Mouse (Mus musculus): ENCODE data around the gene Galnt14. TPM values are rescaled to one million over a fixed set of nuclear protein-coding genes. Genes with fewer than 3 reads are reported as not detected.

Galnt14 gene
- total RNA-seq, 1 experiment from 2014 or later = 0.19 TPM

DNA sequence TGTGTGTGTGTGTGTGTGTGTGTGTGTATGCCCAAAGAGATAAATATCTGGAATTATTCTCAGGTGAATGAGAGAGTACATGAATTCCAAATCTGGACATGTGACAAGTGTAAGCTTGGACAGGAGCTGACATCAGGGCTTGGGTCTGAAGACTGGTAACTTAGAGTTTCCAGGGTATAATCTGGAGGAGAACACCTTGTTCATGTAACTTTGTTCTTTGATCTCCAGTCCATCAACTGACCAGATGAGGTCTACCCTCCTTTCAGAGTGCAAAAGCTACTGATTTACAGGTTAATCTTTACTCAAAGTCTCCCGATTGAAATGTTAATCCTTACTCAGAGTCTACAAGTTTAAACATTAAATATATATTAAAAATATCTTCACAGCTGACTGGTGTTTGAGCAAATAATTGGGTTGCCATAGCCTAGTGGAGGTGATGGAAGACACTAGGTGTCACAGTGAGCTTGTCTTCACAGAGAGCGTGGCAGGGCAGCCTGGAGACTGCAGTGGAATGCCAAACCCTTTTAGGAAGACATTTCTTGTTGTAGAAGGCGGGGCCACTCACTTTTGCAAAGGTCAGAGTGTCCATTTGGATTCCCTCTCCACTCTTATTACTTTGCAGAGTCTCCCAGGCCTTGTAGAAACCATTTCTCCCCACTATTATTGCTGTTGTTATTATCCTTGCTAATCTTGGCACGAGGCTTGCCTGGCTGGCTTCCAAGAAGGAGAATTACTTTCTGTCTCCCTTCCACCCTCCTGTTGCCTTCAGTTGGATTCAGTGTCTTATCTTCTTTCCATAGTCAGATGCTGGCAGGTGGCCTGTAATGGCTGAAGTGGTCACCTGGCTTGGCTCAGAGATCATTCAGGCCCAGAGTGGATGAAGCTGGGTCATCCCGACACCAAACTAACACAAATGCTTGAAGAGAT is 107.4 kb downstream of the Galnt14 start:
- no peak for ATAC-seq (replicated peaks; ENCODE audit: insufficient number of reproducible peaks, low FRiP score, low TSS enrichment, poor library complexity, severe bottlenecking)

DNA sequence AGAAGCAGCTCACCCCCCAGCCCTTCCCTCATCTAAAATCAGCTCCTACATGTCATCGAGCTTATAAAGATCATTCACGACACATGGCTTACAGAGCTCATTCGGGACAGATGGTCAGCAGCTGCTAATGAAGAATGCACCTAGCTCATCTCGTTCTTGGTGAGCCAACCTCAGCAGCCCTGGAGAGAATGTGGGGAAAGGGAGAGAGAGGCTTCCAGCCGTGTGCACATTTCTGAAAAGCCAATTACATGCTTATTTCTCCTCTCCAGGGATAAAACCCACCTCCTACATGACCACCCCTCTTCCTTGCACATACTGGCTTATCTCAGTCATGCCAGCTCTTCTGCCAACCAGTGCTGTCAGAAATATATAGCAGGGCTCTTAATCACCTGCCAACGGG is 110.3 kb downstream of the Galnt14 start:
- no peak for ATAC-seq (replicated peaks; ENCODE audit: insufficient number of reproducible peaks, low FRiP score, low TSS enrichment, poor library complexity, severe bottlenecking)

DNA sequence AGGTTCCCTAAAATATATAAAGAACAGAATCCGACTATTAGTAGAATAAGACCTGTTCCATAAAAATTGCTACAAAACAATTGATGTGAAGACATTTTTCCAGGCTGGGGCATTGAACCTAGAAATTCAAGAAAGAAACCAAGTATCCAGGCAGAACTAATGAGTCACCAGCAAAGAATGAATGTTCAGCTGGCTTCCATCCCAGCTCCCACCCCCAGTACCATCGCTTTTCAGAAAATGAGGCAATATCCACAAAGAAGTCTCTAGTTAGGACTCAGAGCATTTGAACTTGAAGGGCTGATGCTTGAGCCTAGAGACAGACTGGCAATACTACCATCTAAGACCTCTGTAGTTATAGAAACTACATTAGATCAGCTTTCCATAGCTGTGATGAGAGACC is 118.2 kb downstream of the Galnt14 start:
- ATAC-seq (replicated peaks; ENCODE audit: insufficient number of reproducible peaks, low FRiP score, low TSS enrichment, poor library complexity, severe bottlenecking) = no peak

DNA sequence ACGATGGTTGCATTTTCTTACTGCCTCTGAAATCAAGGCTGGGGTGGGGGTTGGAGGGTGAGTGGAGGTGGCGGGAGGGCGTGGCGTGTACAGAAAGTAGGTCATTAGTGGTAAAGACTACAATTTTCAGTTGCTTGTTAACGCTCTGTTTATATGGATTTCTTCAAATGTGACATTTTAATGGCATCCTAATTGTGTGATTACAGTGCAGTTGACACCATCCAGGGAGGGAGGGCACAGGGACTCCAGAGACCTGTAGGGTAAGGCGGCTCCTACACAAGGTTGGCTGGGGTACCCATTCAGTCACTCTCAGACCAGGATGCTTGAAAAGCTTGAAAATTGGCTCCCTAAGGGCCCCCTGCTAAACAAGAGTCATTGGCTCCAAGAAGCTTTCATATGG is 122.7 kb downstream of the Galnt14 start:
- no peak for ATAC-seq (replicated peaks; ENCODE audit: insufficient number of reproducible peaks, low FRiP score, low TSS enrichment, poor library complexity, severe bottlenecking)

DNA sequence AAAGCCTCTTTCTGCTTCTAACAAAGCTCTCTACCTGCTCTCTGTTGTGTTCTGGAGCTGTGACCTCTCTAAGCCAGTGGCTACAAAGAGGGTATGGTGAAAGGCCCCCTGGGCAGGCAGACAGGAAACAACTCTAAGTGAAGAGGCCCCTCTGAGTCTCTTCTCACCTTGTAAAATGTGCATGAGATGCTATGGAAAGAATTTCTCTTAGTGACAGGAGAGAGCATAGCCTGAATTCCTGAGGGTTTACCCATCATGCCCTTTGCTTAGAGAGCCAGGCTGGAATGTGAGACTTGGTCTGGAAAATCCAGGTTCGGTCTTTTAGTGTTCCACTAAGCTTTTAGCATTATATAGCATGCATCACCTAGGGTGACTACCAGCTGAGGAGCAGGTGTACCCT is 136.1 kb downstream of the Galnt14 start:
- ATAC-seq (replicated peaks; ENCODE audit: insufficient number of reproducible peaks, low FRiP score, low TSS enrichment, poor library complexity, severe bottlenecking) = no peak

DNA sequence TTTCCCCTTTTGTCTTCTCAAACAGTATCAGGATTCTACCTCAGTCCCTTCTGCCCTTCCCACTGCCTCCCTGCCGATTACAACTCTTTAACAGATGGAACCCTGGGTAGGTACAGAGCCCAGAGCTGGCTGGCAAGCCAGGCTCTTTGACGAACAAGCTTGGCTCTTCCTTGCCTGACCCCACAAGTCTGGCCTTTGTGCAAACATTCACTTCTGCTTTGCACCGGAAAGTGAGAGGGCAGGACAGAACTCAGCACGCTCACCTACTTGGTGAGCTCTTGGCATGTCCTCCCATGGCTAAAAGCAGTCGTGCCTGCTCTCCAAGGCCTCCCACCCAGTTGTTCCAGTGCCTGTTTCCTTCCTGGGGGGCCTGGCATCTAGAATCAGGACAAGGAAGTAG is 137.4 kb downstream of the Galnt14 start:
- no peak for ATAC-seq (replicated peaks; ENCODE audit: insufficient number of reproducible peaks, low FRiP score, low TSS enrichment, poor library complexity, severe bottlenecking)

DNA sequence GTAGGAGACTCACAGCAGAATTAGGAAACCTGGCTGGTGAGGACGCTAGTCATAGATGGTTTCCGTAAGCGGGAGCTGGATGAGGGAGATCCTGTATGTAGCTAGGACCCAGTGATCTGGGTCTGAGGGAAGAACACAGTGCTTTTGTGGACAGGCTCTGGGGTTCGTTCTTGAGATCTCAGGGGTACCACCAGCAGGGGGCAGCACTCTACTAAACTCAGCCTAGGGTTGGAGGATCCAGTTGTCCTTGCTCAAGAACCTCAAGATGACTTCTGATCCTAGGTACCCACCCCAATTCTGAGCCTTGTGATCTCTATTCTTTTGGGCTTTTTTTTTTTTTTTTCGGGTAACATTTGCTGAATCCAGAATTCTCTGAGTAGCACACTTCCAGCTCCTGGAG is 137.8 kb downstream of the Galnt14 start:
- ATAC-seq (replicated peaks; ENCODE audit: insufficient number of reproducible peaks, low FRiP score, low TSS enrichment, poor library complexity, severe bottlenecking) = no peak

DNA sequence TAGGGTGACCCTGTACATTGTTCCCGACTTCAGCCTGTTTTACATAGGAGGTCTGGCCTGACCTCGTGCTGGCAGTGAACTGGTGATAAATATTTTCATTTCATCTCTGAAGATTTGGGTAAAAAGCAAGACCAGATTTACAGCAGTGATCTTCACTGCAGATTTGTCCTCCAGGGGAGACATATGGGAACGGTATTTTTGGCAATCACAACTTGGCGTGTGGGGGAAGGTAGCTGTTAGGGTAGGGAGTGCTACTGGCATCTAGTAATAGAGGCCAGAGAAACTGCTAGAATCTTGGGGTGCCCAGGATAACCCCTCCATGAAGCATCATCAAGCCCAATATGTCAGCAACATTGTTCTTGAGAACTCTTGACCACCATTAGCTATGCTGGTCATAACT is 138.3 kb downstream of the Galnt14 start:
- no peak for ATAC-seq (replicated peaks; ENCODE audit: insufficient number of reproducible peaks, low FRiP score, low TSS enrichment, poor library complexity, severe bottlenecking)

DNA sequence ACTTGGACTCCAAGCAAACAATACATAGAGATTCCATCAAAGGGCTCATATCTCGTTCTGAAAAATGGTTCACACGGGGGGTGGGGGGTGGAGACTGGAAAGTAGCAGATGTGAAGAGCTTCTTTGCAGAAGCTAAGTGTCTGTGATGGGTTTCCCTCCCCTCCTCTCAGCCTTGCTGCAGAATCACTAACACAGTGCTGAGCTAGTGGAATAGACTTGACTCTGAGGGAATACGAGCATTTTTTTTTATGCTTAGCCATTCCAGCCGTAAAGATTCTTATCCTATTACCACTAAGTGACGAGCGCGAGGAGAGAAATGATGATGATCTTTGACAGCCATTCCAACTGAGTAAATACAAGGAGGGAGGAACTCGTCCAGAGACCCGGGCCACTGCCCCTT is 142.0 kb downstream of the Galnt14 start:
- no peak for ATAC-seq (replicated peaks; ENCODE audit: insufficient number of reproducible peaks, low FRiP score, low TSS enrichment, poor library complexity, severe bottlenecking)

DNA sequence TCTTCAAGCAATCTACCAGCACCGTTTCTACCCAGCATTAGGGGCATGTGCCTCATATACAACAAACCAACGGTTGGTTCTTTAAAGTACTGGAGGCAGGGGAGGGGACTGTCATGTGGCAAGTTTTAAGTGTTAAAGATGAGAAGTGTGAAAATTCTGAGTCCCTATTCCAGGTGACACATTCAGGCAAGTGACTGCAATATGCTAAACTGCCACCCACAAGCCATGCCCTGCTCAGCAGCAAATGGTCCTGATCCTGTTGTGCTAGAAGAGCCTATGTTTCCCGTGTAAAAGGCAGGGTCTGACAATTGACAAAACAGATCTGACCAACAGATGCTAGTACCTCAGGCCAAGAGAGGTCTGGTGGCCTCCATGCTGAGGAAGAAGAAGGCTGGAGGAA is 149.1 kb downstream of the Galnt14 start:
- ATAC-seq (replicated peaks; ENCODE audit: insufficient number of reproducible peaks, low FRiP score, low TSS enrichment, poor library complexity, severe bottlenecking) = no peak

DNA sequence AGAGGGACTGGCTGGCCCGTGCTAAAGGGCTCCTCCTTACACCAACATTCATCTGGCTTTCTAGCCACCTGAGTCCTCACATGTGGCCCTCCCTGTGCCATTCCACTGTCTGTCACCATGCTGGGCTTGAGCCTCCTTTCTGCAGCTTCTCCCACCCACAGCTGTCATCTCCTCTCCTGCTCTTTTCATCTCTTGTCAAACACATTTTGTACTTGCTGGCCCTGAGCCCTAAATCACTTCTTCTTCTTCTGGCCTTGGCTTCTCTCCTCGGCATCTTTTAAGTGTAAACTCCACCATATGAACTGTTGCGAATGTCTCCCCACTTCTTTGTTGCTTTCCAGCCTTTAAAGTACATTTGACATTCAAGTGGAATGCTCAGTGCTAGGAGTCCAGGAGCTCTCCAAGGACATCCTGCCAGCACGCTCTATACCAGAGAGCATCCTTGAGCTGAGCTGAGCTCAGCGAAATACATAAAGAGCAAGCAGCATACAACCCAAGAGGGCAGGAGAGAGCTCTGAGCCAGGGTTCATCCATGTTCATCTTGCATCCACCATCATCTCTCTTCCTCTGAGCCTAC is 150.0 kb downstream of the Galnt14 start:
- ATAC-seq (replicated peaks; ENCODE audit: insufficient number of reproducible peaks, low FRiP score, low TSS enrichment, poor library complexity, severe bottlenecking) = no peak

DNA sequence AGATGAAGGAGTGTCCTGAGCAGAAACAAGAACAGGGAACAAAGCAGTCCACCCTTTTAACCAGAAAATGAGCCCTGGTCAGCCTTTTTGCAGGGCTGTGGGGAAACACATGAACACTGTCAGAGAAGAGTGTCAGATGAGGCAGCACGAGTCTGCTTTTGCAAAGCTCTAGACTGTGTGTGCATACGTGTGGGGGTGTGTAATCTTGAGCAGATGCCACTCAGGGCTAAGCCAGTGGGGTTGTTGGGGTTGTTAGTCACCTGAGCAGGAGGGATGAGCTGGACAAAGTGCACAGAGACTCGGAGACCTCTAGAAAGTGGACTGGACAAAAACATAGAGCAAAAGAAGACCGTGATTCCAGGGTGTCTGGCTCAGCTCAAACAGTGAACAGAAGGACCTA is 150.8 kb downstream of the Galnt14 start:
- ATAC-seq (replicated peaks; ENCODE audit: insufficient number of reproducible peaks, low FRiP score, low TSS enrichment, poor library complexity, severe bottlenecking) = no peak

DNA sequence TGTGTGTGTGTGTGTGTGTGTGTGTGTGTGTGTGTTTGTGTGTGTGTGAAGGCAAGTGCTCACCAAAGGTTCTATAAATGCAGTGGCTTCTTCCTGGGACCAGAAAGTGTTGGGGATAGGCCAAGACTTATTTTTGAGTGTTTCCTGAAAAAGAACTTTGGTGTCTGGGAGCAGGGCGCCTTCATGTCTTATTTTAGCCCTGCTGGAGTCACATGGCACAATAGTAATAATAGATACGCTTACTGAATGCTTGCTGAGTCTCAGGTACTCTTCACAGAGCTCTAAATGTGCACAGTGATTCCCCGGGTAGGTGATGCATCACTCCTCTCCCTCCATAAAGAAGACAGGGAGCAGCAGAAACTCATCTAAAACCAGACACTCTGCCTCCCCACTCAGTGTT is 153.2 kb downstream of the Galnt14 start:
- ATAC-seq (replicated peaks; ENCODE audit: insufficient number of reproducible peaks, low FRiP score, low TSS enrichment, poor library complexity, severe bottlenecking) = no peak

DNA sequence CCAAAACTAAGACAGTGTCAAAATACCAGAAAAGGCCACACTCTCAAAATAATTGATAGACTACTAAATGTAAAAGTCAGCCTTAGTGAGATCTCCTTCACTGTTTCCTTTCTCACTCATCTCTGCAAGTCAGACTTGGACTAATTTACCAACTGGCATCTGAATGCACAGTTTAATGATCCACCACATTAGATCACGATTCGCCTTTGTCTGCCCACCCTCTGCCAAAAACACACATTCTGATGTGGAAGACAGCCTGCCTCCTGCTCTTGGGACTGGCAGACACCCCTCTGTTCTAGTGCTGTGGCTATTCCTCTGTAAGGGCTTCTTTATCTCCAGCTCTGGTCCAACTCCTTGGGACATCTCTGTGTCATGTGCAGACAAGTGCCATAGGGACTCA is 153.8 kb downstream of the Galnt14 start:
- ATAC-seq (replicated peaks; ENCODE audit: insufficient number of reproducible peaks, low FRiP score, low TSS enrichment, poor library complexity, severe bottlenecking) = no peak

DNA sequence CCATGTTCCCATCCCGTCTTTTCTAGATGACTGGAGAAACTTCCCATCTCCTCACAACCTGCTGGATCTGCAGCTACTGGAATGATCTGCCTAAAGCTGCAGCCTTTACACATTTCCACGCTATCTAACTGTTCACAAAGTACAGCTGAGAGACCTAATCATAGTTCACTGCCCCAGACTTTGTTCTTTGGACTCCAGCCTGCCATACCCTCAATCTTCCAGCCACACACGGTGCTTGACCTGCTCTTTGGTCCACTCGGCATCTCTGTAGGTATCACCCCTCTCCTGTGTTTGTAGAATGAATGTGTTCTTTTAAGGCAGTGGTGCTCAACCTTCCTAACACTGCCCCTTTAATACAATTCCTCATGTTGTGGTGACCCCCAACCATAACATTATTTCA is 155.6 kb downstream of the Galnt14 start:
- ATAC-seq (replicated peaks; ENCODE audit: insufficient number of reproducible peaks, low FRiP score, low TSS enrichment, poor library complexity, severe bottlenecking) = no peak

DNA sequence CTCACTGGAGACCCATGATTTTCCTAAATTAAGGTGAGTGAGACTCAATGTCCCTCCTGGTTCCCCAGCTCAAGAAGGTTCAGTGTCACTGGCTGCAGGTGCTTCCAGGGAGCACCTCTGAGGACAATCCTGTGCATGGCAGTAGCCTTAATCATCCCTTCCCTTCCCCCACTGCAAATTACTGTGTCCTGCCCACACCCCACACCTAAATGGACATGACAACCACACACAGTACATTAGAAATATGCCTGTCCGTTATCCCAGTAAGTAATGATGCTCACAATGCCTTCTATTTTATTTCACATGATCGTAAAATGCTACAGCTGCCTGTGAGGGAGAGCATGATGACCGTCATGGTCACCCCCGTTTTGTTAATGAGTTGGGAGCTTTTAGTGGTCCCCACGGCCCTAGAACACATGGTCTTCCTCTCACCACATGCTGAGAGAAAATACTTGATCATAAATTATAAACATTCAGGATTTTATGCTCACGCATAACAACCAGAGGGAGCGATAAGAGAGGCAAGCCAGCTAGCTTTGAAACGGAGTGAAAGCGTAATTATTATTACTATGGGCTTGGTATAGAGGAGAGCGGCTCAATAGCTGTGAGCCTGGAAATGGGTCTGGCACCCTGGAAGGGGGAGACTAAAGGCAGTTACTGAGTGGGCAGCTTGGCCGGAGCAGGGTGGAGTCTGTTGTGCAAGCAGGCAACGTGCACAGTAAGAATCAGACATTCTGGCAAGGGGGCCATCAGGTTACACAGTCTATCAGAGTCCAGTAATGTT is 161.3 kb downstream of the Galnt14 start:
- no peak for ATAC-seq (replicated peaks; ENCODE audit: insufficient number of reproducible peaks, low FRiP score, low TSS enrichment, poor library complexity, severe bottlenecking)

DNA sequence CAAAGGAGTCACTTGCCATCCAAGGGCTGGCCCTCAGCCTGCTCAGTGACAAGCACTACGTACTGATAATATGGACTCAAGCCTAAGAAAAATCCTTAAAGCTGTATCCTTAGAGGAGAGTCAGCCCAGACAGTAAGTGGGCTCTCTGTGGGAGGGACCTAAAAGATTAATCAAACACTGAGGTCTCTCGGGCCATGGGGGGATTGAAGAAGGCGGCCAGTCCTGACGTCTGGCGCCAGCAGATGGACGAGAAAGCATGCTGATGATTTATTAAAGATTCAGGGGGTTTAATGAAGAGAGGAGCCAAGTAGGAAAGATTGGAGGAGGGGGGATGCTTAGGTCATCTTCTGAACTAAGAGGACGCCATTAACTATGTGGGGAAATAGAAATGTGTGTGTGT is 162.1 kb downstream of the Galnt14 start:
- no peak for ATAC-seq (replicated peaks; ENCODE audit: insufficient number of reproducible peaks, low FRiP score, low TSS enrichment, poor library complexity, severe bottlenecking)

DNA sequence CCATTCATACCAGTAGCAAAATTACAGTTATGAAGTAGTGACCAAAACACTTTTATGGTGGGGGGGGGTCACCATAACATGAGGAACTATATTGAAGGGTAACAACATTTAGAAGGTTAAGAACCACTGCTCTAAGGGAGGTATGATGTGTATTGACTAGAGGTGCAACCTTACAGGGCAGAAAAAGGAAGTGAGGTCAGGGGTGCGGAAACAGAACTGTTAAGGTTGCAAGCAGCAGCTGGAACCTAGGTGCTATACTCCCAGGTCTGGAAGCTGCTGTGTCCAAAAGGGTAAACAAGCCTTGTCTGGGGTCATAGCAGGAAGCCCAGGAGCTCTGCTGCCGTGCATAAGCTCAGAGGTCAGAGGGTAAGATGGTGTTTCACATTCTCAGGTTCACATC is 162.8 kb downstream of the Galnt14 start:
- no peak for ATAC-seq (replicated peaks; ENCODE audit: insufficient number of reproducible peaks, low FRiP score, low TSS enrichment, poor library complexity, severe bottlenecking)

DNA sequence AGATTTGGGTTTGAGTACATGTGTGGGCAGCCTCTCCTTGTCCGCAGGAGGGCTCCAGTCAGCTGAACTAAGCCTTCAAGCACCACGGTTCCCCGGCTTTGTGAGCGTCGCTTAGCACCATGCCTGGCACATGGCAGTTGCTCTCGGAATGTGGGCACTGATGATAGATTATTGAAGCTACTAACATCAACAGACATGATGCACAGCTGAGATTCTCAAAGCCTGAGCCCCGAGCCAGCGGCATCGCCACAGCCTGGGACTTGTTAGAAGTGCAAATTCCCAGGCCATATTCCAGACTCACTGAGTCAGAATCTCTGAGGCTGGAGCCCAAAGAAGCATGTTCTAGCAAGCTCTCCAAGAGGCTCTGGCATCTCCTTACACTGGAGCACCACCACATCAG is 168.3 kb downstream of the Galnt14 start:
- ATAC-seq (replicated peaks; ENCODE audit: insufficient number of reproducible peaks, low FRiP score, low TSS enrichment, poor library complexity, severe bottlenecking) = no peak

DNA sequence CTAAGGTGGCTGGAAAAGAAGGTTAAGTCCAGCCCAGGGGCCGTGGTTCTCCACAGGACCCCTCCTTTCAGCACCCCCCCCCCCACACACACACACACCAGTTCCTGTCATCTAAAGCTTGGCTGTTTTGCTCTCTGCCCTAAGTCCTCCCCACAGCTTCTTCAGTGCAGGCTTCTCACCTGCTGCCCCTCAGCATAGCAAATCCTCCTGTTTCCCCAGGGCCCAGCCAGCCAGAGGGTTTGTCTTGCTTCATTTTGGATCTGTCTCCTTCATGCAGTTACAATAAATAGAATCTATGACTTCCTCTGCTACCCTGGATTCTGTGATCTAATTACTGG is 169.1 kb downstream of the Galnt14 start:
- ATAC-seq (replicated peaks; ENCODE audit: insufficient number of reproducible peaks, low FRiP score, low TSS enrichment, poor library complexity, severe bottlenecking) = no peak

All from monocyte, adult 5-6 weeks (primary cell).